Mouse (Mus musculus): ENCODE measurements around the gene Ccdc186. TPM values are rescaled to one million over a fixed set of nuclear protein-coding genes. Genes with fewer than 3 reads are reported as not detected.

Gene Ccdc186
- polyA plus RNA-seq, 1 experiment from 2014 or later = 25.4 TPM

Other genes with a start within 250 kb of the Ccdc186 start
- 1.2 and 1.3 TPM in 2 replicates for gene Adrb1, start 100.0 kb downstream of the Ccdc186 start, polyA plus RNA-seq (2014; fragmentation: Nextera tagmentation; extraction: Ambion mirVana)
- 1.8 and 1.9 TPM in 2 replicates for gene Tdrd1, start 4.0 kb upstream of the Ccdc186 start, polyA plus RNA-seq (2014; fragmentation: Nextera tagmentation; extraction: Ambion mirVana)
- 3.3 and 3.8 TPM in 2 replicates for gene Vwa2, start 52.1 kb upstream of the Ccdc186 start, polyA plus RNA-seq (2014; fragmentation: Nextera tagmentation; extraction: Ambion mirVana)
- gene Afap1l2, start 186.0 kb upstream of the Ccdc186 start, polyA plus RNA-seq (2014; fragmentation: Nextera tagmentation; extraction: Ambion mirVana) = 24.6 and 28.5 TPM in 2 replicates